Mouse (Mus musculus) heart, embryonic 11.5 days (tissue): ENCODE measurements around the gene Gpr21. TPM values are rescaled to one million over a fixed set of nuclear protein-coding genes. Genes with fewer than 3 reads are reported as not detected.

ENCODE experiments used
- ATAC-seq: fragments of 200-750 bp; cut with Nextera tagmentation; replicated peaks from 2 replicates; pipeline ENCODE4 v1.8.0; 2017; ENCODE audit warnings: moderate library complexity; ENCODE audit not compliant: insufficient number of reproducible peaks, low FRiP score, low TSS enrichment
- H3K27ac ChIP-seq: fragments of 300-500 bp; sonication (generic); 2 replicates; pipeline ENCODE4 v1.5.1; 2014; ENCODE audit warnings: mild to moderate bottlenecking, low read depth, low read length
- H3K27me3 ChIP-seq: fragments of 300-500 bp; sonication (generic); 2 replicates; pipeline ENCODE4 v1.6.1; 2014; ENCODE audit warnings: mild to moderate bottlenecking, low read length, mixed read lengths; ENCODE audit not compliant: control insufficient read depth, insufficient read depth
- H3K36me3 ChIP-seq: fragments of 300-500 bp; sonication (generic); 2 replicates; pipeline ENCODE4 v1.6.1; 2014; ENCODE audit warnings: mild to moderate bottlenecking, low read length, moderate library complexity, mixed read lengths; ENCODE audit not compliant: control insufficient read depth, insufficient read depth
- H3K4me1 ChIP-seq: fragments of 300-500 bp; sonication (generic); 2 replicates; pipeline ENCODE4 v1.6.1; 2014; ENCODE audit warnings: low read length; ENCODE audit not compliant: control insufficient read depth, insufficient read depth
- H3K4me2 ChIP-seq: fragments of 300-500 bp; sonication (generic); 2 replicates; pipeline ENCODE4 v1.6.1; 2014; ENCODE audit warnings: mild to moderate bottlenecking, moderate library complexity
- H3K4me3 ChIP-seq: fragments of 300-500 bp; sonication (generic); 2 replicates; pipeline ENCODE4 v1.5.1; 2014; ENCODE audit warnings: low read depth, low read length
- H3K9ac ChIP-seq: fragments of 300-500 bp; sonication (generic); 2 replicates; pipeline ENCODE4 v1.6.1; 2014; ENCODE audit warnings: mild to moderate bottlenecking, low read depth, low read length, moderate library complexity
- H3K9me3 ChIP-seq: fragments of 300-500 bp; sonication (generic); replicated peaks from 2 replicates; pipeline ENCODE4 v1.6.1; 2016; ENCODE audit warnings: low read length; ENCODE audit not compliant: control insufficient read depth
- WGBS: fragments of 180-500 bp; shearing (Covaris S2); extraction: QIAGEN DNeasy Blood & Tissue Kit; methylation state at CpG from one replicate; pipeline ENCODE4 v1.1.7; 2014; ENCODE audit not compliant: insufficient replicate concordance; 5-methylcytosine and 5-hydroxymethylcytosine counted together
- polyA plus RNA-seq: library from polyadenylated mRNA; unstranded; fragments of >200 nt; fragmentation: Nextera tagmentation; extraction: Ambion mirVana; gene quantifications from 2 replicates; pipeline ENCODE4 v1.2.1, GENCODE M21; 2014

Gpr21 gene
- polyA plus RNA-seq, 1 experiment from 2014 or later: 1.0 TPM

- Histone ChIP-seq H3K9me3 (0 out of 2 replicates have a peak, but pooled peaks cover 2% of the 10 kb centered on the region), H3K4me2 (no peak overlapping the region), H3K4me1 (no peaks in the 10 kb centered on the region), H3K27me3 (no peaks in the 10 kb centered on the region), H3K9ac (no peak overlapping the region), H3K27ac (no peak overlapping the region), H3K4me3 (no peak overlapping the region), H3K36me3 (peaks cover 16% of the 10 kb centered on the region)
- no peak for ATAC-seq
- WGBS: 81% methylated on average over 1 of the region's 1 CpGs
Observed at GRCm38 (mm10) chr2:37549346-37550012, 33.3 kb downstream of the Gpr21 start.

GRCm38 (mm10) chr2:37556366-37556765 is 40.2 kb downstream of the Gpr21 start:
- no peak overlapping the region for H3K9ac ChIP-seq
- no peaks in the 10 kb centered on the region for H3K27me3 ChIP-seq
- no peak for ATAC-seq
- H3K4me2 ChIP-seq: no peak overlapping the region
- 0 out of 2 replicates have a peak, but pooled peaks cover 2% of the 10 kb centered on the region for H3K9me3 ChIP-seq
- 81% methylated on average over 2 of the region's 2 CpGs for WGBS
- no peak overlapping the region for H3K27ac ChIP-seq
- peaks cover 20% of the 10 kb centered on the region for H3K36me3 ChIP-seq
- H3K4me1 ChIP-seq: no peaks in the 10 kb centered on the region
- H3K4me3 ChIP-seq: no peak overlapping the region

DNA sequence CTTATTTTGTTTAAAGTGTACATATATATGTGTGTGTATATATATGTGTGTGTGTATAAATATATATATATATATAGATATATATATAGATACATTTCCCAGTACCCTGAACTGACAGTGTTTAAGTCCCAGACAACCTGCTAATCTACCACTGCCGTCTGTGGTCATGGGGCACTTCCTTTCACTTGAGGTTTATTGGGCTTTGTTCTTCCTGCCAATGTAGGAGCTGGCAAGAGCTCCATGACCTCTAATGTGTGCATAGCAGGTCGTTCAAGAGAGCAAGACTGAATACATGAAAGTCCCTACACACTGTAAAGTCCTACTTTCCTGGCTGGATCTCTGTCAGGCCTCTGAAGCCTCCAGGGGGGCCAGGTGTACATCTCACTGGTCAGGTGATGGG is 49.4 kb downstream of the Gpr21 start:
- no peak overlapping the region for H3K4me3 ChIP-seq
- H3K9me3 ChIP-seq: no peaks in the 10 kb centered on the region
- peaks cover 18% of the 10 kb centered on the region for H3K36me3 ChIP-seq
- no peaks in the 10 kb centered on the region for H3K4me1 ChIP-seq
- ATAC-seq: no peak
- no peak overlapping the region for H3K9ac ChIP-seq
- H3K27ac ChIP-seq: no peak overlapping the region
- no peaks in the 10 kb centered on the region for H3K27me3 ChIP-seq
- WGBS: 63% methylated on average over 2 of the region's 2 CpGs
- no peak overlapping the region for H3K4me2 ChIP-seq

GRCm38 (mm10) chr2:37566035-37566434 is 49.9 kb downstream of the Gpr21 start:
- H3K9ac ChIP-seq: no peak overlapping the region
- 59% methylated on average over 1 of the region's 1 CpGs for WGBS
- no peak overlapping the region for H3K4me2 ChIP-seq
- no peaks in the 10 kb centered on the region for H3K9me3 ChIP-seq
- no peak overlapping the region for H3K4me3 ChIP-seq
- H3K36me3 ChIP-seq: peaks cover 18% of the 10 kb centered on the region
- ATAC-seq: no peak
- no peaks in the 10 kb centered on the region for H3K27me3 ChIP-seq
- H3K4me1 ChIP-seq: no peaks in the 10 kb centered on the region
- H3K27ac ChIP-seq: no peak overlapping the region

- H3K4me2 ChIP-seq: no peak overlapping the region
- H3K36me3 ChIP-seq: peaks cover 9% of the 10 kb centered on the region
- no peak for ATAC-seq
- H3K4me1 ChIP-seq: no peaks in the 10 kb centered on the region
- no peaks in the 10 kb centered on the region for H3K9me3 ChIP-seq
- no peak overlapping the region for H3K4me3 ChIP-seq
- H3K9ac ChIP-seq: no peak overlapping the region
- no peak overlapping the region for H3K27ac ChIP-seq
- no peaks in the 10 kb centered on the region for H3K27me3 ChIP-seq
- 84% methylated on average over 5 of the region's 5 CpGs for WGBS
Observed at GRCm38 (mm10) chr2:37569888-37570287, 53.8 kb downstream of the Gpr21 start.

Other genes with a start within 250 kb of the Gpr21 start
- gene Olfr368, start 189.8 kb upstream of the Gpr21 start, polyA plus RNA-seq: not detected in 2 replicates
- 35.8 and 37.6 TPM in 2 replicates for gene Pdcl, start 157.0 kb upstream of the Gpr21 start, polyA plus RNA-seq
- gene Rc3h2, start 93.4 kb upstream of the Gpr21 start, polyA plus RNA-seq: 12.7 and 14.9 TPM in 2 replicates
- 6.8 and 6.9 TPM in 2 replicates for gene Zbtb26, start 73.2 kb upstream of the Gpr21 start, polyA plus RNA-seq
- gene Zbtb6, start 73.2 kb upstream of the Gpr21 start, polyA plus RNA-seq: 2.8 and 3.8 TPM in 2 replicates
- 26.8 and 52.3 TPM in 2 replicates for gene Rabgap1, start 73.1 kb upstream of the Gpr21 start, polyA plus RNA-seq
- gene Strbp, start 187.5 kb downstream of the Gpr21 start, polyA plus RNA-seq: 29.2 and 32.4 TPM in 2 replicates